Mouse (Mus musculus): ENCODE measurements around the gene Igfbp6. TPM values are rescaled to one million over a fixed set of nuclear protein-coding genes. Genes with fewer than 3 reads are reported as not detected.

The Igfbp6 gene
- polyA plus RNA-seq, 2 experiments, result 0.66 to 0.95 TPM

DNA sequence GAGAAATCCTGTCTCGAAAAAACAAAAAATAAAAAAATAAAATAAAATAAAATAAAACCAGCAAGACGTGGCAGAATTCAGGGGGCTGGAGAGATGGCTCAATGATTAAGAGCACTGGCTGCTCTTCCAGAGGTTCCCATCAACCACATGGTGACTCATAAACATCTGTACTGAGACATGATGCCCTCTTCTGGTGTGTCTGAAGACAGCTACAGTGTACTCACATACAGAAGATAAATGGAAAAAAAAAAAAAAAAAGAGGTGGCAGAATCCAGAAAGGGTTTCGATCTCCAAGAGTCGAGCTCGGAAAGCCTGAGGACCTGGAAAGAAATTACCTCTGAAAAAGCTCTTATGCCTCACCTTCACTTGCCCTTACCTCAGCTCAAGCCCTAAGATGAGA, 3.0 kb upstream of the Igfbp6 start:
- Histone ChIP-seq H3K4me2 (ENCODE audit: low read depth) (no peak overlapping the region), H3K4me3 (ENCODE audit: insufficient read depth in 1 of 2, low read depth in 2 of 2, low read length in 2 of 2) (no peak overlapping the region), H3K27me3 (ENCODE audit: control insufficient read depth, insufficient read depth, low read length) (peaks cover 34% of the 10 kb centered on the region), H3K4me1 (replicated peaks; ENCODE audit: control insufficient read depth in 2 of 2, insufficient read depth in 2 of 2, low read length in 1 of 2) (peaks cover 5 to 8% of the 10 kb centered on the region in 2 experiments; a peak in 2 of 4 replicates), H3K36me3 (replicated peaks; ENCODE audit: control insufficient read depth, insufficient read depth, low read depth) (no peaks in the 10 kb centered on the region), H3K9ac (replicated peaks) (no peak overlapping the region), H3K27ac (no peak overlapping the region), H3K9me3 (ENCODE audit: control insufficient read depth, low read length) (no peaks in the 10 kb centered on the region)
- no peak for TF ChIP-seq EP300 (IDR thresholded peaks at IDR 0.05; ENCODE audit: low read depth)
- no peak for TF ChIP-seq CTCF (IDR thresholded peaks at IDR 0.05; ENCODE audit: low read depth)
- ATAC-seq (ENCODE audit: insufficient read depth) (no peak), DNase-seq (ENCODE audit: low read depth in 3 of 3, low spot score in 3 of 3) (no peak)
- WGBS (ENCODE audit: insufficient replicate concordance), result 66% methylated on average over 5 of the region's 5 CpGs

DNA sequence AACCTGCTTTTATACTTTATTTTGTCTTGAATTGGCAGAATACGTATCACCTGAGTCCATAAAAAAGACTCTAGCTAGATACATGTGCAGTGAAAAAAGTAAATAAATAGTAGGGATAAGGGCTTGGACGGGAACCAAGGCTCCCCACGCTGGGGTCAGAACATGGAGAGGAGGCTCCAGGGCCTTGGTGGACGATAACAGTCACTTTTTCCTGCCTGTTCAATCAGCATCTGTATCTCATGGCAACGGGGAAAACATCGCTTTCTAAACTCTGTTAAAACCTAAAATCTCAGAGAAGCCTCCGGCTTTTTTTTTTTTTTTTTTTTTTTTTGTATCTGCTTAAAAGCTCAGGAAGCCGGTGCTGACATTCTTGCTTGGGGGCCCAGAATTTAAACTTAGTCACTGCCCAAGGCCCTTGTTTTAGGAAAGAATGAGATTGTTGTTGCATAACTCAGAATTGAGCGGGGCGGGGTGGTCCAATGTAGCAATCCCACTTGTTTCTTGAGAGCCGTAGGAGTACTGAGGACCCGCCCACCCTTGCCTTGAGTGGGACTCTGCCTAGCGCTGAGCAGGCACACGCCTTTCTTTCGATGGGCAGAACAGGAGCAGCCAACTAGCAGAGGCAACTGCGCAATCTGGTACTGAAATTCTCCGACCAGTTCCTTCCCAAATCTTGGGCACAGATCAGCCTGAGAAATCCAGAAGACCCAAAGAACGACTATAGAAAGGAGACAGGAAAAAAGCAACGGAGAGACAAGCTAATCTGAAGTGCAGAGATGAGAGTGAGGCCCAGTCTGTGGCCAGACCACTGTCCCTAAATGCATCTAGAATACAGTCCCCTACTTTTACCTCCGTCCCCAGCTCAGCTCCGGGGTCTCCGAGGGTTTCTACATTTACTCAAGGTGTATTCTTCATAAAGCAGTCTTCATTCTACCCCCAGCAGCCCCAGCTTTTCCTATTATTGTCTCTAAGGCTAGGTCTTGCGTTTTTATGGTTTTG, 949 bp upstream of the Igfbp6 start:
- DNase-seq (ENCODE audit: low read depth in 3 of 3, low spot score in 3 of 3), result no peak
- WGBS (ENCODE audit: insufficient replicate concordance), result 56% methylated on average over 23 of the region's 23 CpGs
- ATAC-seq (ENCODE audit: insufficient read depth), result no peak
- H3K9ac ChIP-seq (replicated peaks), result no peak overlapping the region
- no peaks in the 10 kb centered on the region for H3K9me3 ChIP-seq (ENCODE audit: control insufficient read depth, low read length)
- peaks cover 34% of the 10 kb centered on the region for H3K27me3 ChIP-seq (ENCODE audit: control insufficient read depth, insufficient read depth, low read length)
- H3K4me1 ChIP-seq (replicated peaks; ENCODE audit: control insufficient read depth in 2 of 2, insufficient read depth in 2 of 2, low read length in 1 of 2), result 0 out of 4 replicates have a peak, but pooled peaks cover 0 to 2% of the 10 kb centered on the region in 2 experiments
- no peaks in the 10 kb centered on the region for H3K36me3 ChIP-seq (replicated peaks; ENCODE audit: control insufficient read depth, insufficient read depth, low read depth)
- TF ChIP-seq CTCF (IDR thresholded peaks at IDR 0.05; ENCODE audit: low read depth), result no peak
- no peak for TF ChIP-seq EP300 (IDR thresholded peaks at IDR 0.05; ENCODE audit: low read depth)
- no peak overlapping the region for H3K4me2 ChIP-seq (ENCODE audit: low read depth)
- H3K4me3 ChIP-seq (ENCODE audit: insufficient read depth in 1 of 2, low read depth in 2 of 2, low read length in 2 of 2), result no peak overlapping the region
- H3K27ac ChIP-seq, result no peak overlapping the region

GRCm38 (mm10) chr15:102144726-102145125, 564 bp downstream of the Igfbp6 start:
- no peak for ATAC-seq (ENCODE audit: insufficient read depth)
- TF ChIP-seq CTCF (IDR thresholded peaks at IDR 0.05; ENCODE audit: low read depth) (no peak), EP300 (IDR thresholded peaks at IDR 0.05; ENCODE audit: low read depth) (no peak)
- Histone ChIP-seq H3K4me2 (ENCODE audit: low read depth) (peak overlapping the region; percentile 44), H3K27me3 (ENCODE audit: control insufficient read depth, insufficient read depth, low read length) (peaks cover 34% of the 10 kb centered on the region), H3K9ac (replicated peaks) (no peak overlapping the region), H3K9me3 (ENCODE audit: control insufficient read depth, low read length) (no peaks in the 10 kb centered on the region), H3K36me3 (replicated peaks; ENCODE audit: control insufficient read depth, insufficient read depth, low read depth) (no peaks in the 10 kb centered on the region), H3K4me1 (replicated peaks; ENCODE audit: control insufficient read depth in 2 of 2, insufficient read depth in 2 of 2, low read length in 1 of 2) (peaks cover 0 to 5% of the 10 kb centered on the region in 2 experiments; a peak in 2 of 4 replicates), H3K4me3 (ENCODE audit: insufficient read depth in 1 of 2, low read depth in 2 of 2, low read length in 2 of 2) (peak overlapping the region in 1 of 2 experiments; percentile 18; a peak in 1 of 4 replicates), H3K27ac (no peak overlapping the region)
- 17% methylated on average over 19 of the region's 19 CpGs for WGBS (ENCODE audit: insufficient replicate concordance)
- no peak for DNase-seq (ENCODE audit: low read depth in 3 of 3, low spot score in 3 of 3)

DNA sequence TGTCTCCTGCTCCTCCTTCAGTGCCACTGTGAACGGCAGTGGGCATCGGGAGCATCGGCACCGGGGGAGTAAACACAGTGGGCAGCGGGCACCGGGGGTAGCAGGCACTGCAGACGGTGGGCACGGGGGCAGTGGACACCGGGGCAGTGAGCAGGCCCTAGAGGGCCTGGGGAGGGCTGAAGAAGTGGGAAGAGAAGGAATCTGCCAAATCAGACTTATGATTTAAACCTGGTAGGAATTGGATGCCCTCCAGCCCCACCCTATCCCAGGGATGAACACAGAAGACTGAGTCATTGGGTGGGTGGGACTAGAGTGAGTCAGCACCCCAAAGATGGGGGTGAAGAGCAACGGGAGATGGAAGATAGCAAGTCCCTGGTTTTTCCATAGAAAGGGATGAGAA, 1.2 kb downstream of the Igfbp6 start:
- no peak overlapping the region for H3K27ac ChIP-seq
- WGBS (ENCODE audit: insufficient replicate concordance), result 77% methylated on average over 10 of the region's 10 CpGs

DNA sequence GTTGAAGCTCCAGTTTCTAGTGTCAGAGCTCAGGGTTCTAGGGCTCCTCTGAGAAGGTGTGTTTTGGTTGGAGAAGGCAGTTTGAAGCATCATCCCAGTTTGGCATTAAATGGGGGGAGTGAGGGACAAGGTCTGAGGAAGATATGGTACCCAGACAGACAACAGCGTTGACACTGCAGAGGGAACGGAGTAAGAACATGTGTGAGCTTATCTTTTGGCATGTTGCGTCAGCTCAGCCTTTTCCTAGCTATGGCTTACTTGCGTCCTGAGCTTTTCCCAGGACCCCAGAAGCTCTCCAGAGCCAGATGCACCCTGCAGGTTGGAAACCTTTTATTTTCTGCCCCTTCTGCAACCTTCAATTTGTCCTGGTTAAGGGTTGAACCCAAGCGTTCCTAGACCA, 1.9 kb downstream of the Igfbp6 start:
- Histone ChIP-seq H3K27me3 (ENCODE audit: control insufficient read depth, insufficient read depth, low read length) (peaks cover 34% of the 10 kb centered on the region), H3K9me3 (ENCODE audit: control insufficient read depth, low read length) (no peaks in the 10 kb centered on the region), H3K9ac (replicated peaks) (no peak overlapping the region), H3K27ac (no peak overlapping the region), H3K4me2 (ENCODE audit: low read depth) (no peak overlapping the region), H3K4me3 (ENCODE audit: insufficient read depth in 1 of 2, low read depth in 2 of 2, low read length in 2 of 2) (no peak overlapping the region), H3K4me1 (replicated peaks; ENCODE audit: control insufficient read depth in 2 of 2, insufficient read depth in 2 of 2, low read length in 1 of 2) (peaks cover under 1 to 17% of the 10 kb centered on the region in 2 experiments; a peak in 3 of 4 replicates), H3K36me3 (replicated peaks; ENCODE audit: control insufficient read depth, insufficient read depth, low read depth) (no peaks in the 10 kb centered on the region)
- no peak for ATAC-seq (ENCODE audit: insufficient read depth)
- TF ChIP-seq CTCF (IDR thresholded peaks at IDR 0.05; ENCODE audit: low read depth) (no peak), EP300 (IDR thresholded peaks at IDR 0.05; ENCODE audit: low read depth) (no peak)
- WGBS (ENCODE audit: insufficient replicate concordance), result 43% methylated on average over 5 of the region's 5 CpGs
- DNase-seq (ENCODE audit: low read depth in 3 of 3, low spot score in 3 of 3), result no peak

More for the DNA sequence above, 1.2 kb downstream of the Igfbp6 start:
- Histone ChIP-seq H3K27me3 (ENCODE audit: control insufficient read depth, insufficient read depth, low read length) (peaks cover 34% of the 10 kb centered on the region), H3K36me3 (replicated peaks; ENCODE audit: control insufficient read depth, insufficient read depth, low read depth) (no peaks in the 10 kb centered on the region), H3K9ac (replicated peaks) (no peak overlapping the region), H3K4me1 (replicated peaks; ENCODE audit: control insufficient read depth in 2 of 2, insufficient read depth in 2 of 2, low read length in 1 of 2) (peaks cover 0 to 11% of the 10 kb centered on the region in 2 experiments; a peak in 3 of 4 replicates), H3K9me3 (ENCODE audit: control insufficient read depth, low read length) (no peaks in the 10 kb centered on the region), H3K4me3 (ENCODE audit: insufficient read depth in 1 of 2, low read depth in 2 of 2, low read length in 2 of 2) (no peak overlapping the region), H3K4me2 (ENCODE audit: low read depth) (no peak overlapping the region)
- DNase-seq (ENCODE audit: low read depth in 3 of 3, low spot score in 3 of 3) (no peak), ATAC-seq (ENCODE audit: insufficient read depth) (no peak)
- TF ChIP-seq CTCF (IDR thresholded peaks at IDR 0.05; ENCODE audit: low read depth), result no peak
- TF ChIP-seq EP300 (IDR thresholded peaks at IDR 0.05; ENCODE audit: low read depth), result no peak

Measured in liver, embryonic 14.5 days (tissue).